Mouse (Mus musculus) cerebellum, postnatal 14 days (tissue): ENCODE measurements around the gene Aplp2.

ENCODE experiments used
- DNase-seq, 2 experiments: peaks; one replicate each; pipeline ENCODE4 v3.0.0; 2021; ENCODE audit warnings: mixed read lengths in 2 of 2

The Aplp2 gene

GRCm38 (mm10) chr9:31223475-31223874 is 11.9 kb upstream of the Aplp2 start:
- DNase-seq: no peak

GRCm38 (mm10) chr9:31221170-31221569 is 9.6 kb upstream of the Aplp2 start:
- DNase-seq: no peak

GRCm38 (mm10) chr9:31217631-31218380 is 6.2 kb upstream of the Aplp2 start:
- DNase-seq: no peak

DNA sequence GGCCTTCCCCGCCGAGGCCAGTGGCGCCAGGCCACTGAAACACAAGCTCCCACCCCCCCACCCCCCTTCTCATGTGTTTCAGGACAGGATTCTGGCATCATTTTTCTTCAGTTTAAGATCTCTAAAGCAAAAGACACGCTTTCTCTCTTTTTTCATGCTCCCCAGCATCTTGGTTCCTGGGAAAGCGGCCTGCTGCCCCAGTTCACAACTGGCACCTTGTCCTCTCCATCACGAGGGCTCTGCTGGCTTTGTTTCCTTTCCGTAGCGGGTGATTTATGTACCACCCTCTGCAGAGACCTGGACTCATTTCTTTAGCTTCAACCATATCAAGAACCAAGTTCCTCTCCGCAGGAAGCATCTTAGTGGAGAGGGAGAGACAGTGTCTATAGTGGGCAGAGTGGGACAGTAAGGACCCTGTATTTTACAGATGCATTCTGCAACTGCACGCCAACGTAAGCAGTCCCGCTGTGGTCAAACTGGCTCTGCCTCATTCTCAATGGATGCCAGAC is 939 bp upstream of the Aplp2 start:
- DNase-seq: peak; percentile 41 to 42

DNA sequence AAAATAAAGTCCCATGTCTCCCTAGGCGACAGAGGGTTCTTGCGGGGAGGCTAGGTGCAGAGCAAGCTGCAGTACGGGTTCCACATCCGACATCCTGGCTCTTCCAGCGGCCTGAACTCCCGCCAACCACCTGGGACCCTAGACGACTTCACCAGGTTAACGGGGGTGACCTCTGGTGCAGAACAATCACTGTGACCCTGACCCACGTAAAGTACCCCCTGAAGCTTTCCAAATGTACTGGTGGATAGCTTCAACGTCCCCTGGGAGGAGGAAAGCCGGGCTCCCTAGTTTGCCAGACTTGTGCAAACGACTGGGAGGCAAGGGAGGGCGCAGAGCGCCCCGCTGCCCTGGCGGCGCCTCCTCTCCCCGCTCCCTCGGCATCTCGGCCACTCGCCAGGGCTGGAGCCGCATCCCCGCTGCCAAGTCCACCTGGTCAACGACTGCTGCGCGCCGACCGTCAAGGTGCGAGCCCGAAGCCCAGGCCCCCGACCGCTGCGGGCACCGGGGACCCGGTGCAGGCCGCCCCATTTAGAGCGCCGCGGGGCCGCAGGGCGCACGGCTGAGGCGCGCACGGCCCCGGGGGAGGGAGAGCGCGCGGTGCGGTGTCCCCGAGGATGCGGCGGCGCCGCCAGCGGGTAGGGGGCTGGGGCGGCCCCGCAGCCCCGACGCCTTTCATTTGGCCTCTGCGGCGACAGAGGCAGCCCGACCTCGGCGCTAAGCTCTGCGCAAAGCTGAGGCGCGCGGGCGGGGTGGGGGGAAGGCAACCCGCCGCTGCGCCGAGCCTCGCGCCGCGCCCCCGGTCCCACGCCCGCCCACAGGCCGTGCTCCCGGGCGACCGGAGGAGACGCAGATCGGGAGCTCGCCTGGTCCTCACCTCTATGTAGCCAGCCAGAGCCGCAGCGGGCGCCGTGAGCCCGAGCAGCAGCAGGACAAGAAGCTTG is 596 bp downstream of the Aplp2 start:
- DNase-seq: peak; percentile 75 to 81

DNA sequence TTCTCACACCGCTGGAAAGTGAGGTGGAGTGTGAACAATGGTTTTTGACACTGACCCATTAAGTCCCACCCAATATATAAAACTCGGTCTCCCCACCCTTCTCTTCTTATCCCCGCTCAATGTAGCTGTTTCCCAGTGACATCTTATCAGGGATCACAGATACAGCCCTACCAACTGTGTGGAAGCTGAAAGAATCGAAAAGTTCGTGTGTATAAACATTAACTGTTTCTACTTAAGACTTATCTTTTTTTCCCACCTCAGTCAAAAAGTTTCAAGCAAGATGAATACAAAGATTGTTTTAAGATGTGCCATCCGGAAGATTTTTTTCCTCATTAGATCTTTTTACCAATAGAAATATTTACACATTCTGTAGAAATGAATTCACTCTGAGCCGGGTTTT is 1.5 kb downstream of the Aplp2 start:
- DNase-seq: no peak

- no peak for DNase-seq
Observed at GRCm38 (mm10) chr9:31209502-31209901, 2.1 kb downstream of the Aplp2 start.

DNA sequence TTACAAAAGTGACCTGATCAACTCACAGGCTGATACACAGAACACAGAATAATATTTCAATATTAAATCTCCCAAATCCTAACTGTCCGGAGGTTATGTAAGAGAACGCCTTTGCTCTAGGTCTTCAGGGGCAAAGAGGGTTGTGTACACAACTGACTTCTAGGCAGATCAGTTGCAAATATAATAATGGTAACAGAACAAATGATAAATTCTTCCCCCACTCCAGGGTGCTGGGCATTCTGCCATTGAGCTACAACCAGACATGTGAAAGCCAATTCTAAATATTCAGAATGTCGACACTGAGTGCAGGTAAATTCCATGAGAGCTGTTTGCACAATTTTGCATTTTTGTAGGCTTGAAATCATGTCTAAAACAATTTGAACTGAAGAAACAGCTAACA is 3.9 kb downstream of the Aplp2 start:
- peak; percentile 71 to 80 for DNase-seq

DNA sequence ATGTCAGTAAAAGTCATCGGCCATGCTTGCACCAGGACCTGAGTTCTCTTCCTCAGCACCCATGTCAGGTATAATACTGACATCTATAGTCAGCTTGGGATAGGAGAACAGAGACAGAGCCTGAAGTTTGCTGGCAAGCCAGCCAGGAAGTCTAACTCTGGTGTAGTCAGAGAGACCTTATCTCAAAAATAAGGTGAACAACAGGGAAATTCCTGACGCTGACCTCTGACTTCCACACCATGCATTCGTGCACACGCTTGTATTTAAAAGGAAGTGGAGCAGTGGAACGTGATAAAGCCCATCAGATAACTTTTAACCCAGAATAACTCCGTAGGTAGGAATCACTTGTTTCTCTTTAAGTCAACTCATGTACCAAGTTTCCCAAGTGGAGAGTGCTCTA is 6.9 kb downstream of the Aplp2 start:
- no peak for DNase-seq

GRCm38 (mm10) chr9:31203571-31204210 is 7.9 kb downstream of the Aplp2 start:
- DNase-seq: no peak

DNA sequence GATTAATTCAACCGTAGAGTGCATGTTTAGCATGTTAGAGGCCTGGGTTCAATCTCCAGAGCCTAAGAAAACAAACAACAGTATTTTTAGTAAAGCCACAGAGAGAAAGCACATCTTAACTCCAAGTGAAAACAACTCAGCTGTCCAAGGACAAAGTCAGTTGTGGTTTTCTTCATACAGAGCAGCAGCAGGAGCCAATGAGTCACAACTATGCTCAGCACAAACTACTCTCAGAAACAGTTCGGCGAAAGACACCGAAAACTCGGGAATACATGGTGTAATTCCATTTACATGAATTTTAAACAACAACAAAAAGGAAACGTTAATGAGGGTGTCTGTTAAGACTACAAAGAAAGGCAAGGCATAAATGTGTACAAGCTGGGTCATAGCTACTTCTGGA is 8.5 kb downstream of the Aplp2 start:
- DNase-seq: no peak

DNA sequence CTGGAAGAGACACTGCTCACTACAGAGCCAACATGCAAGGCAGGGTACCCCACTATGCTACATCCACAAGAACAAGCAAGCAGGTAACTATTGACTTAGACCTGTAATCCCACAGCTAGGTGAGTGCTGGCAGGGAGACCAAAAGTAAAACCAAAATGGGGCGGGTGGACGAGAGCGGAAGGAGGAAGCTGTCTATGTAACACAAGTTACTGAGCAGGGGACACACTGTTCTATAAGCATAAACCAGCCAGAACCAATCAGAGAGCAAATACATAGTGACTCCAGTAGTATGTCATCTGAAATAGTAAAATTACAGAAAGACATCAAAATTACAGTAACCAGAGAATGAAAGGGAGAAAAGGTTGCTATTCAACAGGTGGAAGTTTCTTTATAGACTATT is 13.0 kb downstream of the Aplp2 start:
- DNase-seq: no peak

DNA sequence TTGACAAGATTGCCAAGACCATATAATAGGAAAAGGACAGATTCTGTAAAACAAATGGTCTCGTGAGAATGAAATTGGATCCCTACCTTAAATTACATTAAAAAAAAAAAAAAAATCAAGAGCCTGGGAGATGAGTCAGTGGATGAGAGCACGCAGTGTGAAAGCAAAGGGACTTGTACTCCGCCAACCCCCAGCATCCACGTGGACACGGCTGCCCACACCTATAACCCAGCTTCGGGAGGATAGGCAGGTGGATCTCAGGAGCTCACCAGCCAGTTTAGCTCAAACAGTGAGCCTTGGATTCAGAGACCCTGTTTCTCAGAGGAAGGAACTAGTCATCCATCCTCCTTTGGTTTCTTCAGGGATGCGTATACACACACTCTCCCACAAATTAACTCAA is 13.8 kb downstream of the Aplp2 start:
- DNase-seq: no peak

- DNase-seq: no peak
Observed at GRCm38 (mm10) chr9:31196742-31197141, 14.9 kb downstream of the Aplp2 start.

DNA sequence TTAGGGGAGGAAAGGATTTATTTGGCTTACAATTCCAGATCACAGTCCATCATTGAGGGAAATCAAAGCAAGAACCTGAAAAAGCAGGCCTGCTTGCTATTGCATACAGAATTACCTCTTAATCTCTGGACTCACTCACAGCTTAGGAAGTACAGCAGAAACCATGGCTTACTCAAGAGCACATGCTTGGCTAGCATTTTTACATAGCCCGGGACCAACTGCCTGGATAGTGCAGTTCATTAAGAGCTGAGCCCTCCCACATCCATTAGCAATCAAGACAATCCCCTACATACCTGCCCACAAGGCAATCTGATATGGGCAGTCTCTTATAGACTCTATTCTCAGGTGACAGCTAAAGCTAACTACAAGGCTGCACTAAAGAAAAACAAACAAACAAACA is 16.0 kb downstream of the Aplp2 start:
- DNase-seq: no peak

DNA sequence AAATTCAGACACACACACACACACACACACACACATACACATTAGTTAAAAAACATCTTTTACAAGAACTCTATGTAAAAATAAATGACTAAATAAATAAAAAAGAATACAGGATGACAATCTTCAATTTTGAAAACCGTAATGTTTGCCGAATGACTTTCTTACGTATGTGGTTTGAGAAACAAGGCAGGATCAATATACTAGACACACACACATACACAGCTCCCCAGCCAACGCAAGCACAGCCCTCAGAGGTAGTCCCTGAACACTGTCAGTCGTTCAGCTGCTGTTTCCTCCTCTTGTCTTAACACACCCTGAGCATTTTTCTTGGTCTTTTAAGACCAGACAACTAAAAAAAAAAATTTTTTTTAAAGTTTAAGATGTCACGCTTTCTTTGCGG is 19.2 kb downstream of the Aplp2 start:
- no peak for DNase-seq

DNA sequence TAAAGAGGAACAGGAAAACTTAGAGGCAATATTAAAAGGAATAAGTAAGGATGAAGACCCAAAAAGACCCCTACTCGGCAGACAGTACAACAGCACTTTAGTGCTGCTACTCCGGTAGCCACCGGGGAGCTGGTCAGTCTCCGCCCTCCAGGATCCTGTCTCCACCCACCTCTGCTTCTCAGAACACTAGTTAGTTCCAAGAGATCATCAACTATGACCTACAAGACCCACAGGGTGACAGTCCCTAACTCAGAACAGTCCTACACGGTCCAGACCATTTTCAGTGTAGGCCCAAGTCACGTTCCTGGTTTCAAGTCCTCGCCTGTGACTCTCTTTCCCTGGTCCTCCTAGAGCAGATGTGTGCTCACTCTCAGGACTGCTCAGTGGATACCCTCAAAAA is 20.1 kb downstream of the Aplp2 start:
- no peak for DNase-seq

DNA sequence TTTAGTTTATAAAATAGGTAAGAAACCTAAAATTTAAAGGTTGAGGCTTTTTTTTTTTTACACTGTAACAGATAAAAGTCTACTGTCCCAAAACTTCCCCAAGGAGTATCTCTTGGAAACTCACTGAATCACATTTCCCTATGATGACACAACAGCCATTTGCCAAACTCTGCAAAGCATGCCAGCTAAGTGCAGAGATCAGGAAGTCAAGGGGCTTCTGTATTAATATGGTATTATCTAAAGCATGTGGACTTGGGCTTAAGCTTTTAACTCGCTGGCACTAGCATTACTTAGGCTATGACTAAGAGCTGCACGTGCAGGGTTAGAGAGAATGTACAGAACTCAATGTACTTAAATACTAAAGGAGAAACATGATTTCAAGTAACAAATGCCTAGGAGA is 22.4 kb downstream of the Aplp2 start:
- no peak for DNase-seq

DNA sequence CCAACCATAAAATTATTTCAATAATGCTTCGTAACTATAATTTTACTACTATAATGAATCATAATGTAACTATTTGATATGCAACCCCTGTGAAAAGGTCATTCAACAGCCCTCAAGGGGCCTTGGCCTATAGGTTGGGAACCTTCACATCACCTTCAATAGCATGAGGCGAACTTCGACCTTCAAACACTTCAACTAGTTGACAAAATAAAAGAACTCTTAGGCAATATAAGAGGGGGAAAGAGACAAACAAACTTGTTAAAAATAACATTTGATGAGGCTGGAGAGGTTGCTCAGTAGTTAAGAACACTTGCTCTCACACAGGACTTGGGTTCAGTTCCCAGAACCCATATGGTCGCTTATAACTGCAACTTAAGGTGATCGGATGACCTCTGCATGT is 27.2 kb downstream of the Aplp2 start:
- DNase-seq: no peak

- DNase-seq: no peak
Observed at GRCm38 (mm10) chr9:31183061-31183460, 28.6 kb downstream of the Aplp2 start.

DNA sequence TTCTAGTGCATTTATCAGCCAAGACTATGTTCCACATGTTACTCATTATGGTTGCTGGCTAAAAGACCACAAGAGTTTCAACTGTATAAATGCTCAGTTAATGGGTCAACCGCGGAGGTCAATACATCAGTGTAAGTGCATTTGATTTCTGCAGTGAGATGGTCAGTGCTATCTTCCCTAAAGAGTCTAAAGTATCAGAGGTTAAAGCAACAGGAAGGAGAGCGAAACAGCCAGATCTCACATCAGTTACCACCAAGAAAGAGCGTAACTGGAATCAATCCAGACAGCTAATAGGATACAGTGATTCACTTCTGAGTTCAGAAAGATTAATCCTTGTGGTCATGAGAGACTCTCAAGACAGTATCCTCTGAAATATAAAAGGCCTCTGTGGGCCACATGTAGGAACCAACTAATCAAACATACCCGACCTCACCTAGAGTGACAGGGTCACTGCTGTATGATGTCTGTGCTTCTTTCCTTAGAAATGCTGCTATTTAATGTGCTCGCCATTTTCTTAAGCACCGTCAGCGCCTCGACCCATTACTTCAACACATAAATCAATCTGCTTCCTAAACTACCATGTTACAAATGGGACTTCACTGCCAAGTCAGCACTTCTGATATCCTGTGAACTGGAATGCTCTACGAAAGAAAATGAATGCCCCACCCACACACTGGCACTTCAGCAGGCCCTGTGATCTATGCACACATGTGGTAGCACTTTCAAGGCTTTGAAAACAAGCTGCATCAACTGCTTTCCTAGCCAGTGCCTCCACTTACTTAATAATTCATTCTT is 30.1 kb downstream of the Aplp2 start:
- DNase-seq: no peak

- DNase-seq: no peak
Observed at GRCm38 (mm10) chr9:31177692-31178091, 33.9 kb downstream of the Aplp2 start.
